Mouse (Mus musculus): Measurements from ENCODE around the gene Arhgap11a.

- TF ChIP-seq CTCF (IDR thresholded peaks at IDR 0.05; ENCODE audit: control insufficient read depth, insufficient read depth, low read length) (peak; percentile 67), POLR2A (IDR thresholded peaks at IDR 0.05; ENCODE audit: borderline replicate concordance, control insufficient read depth, low read depth, low read length) (no peak)
These were observed 24.6 kb downstream of the Arhgap11a start for GRCm38 (mm10) chr2:113823909-113824308.
